Mouse (Mus musculus): ENCODE data around the gene Phf21b.

GRCm38 (mm10) chr15:84873867-84874266 is 18.0 kb upstream of the Phf21b start:
- TF ChIP-seq POLR2A (IDR thresholded peaks at IDR 0.05; ENCODE audit: insufficient read depth, low read depth, low read length) = no peak
- no peak for TF ChIP-seq CTCF (IDR thresholded peaks at IDR 0.05; ENCODE audit: insufficient read depth, low read depth, low read length)

Measured in olfactory bulb, adult 2 months (tissue).